Mouse (Mus musculus): Measurements from ENCODE around the gene 2200002J24Rik. TPM values are rescaled to one million over a fixed set of nuclear protein-coding genes. Genes with fewer than 3 reads are reported as not detected.
A peak's percentile ranks its signal among the peaks of the same experiment; 100 is the strongest.

2200002J24Rik gene
- total RNA-seq (2022): not detected

GRCm38 (mm10) chr7:30698589-30698988 is at the start of gene 2200002J24Rik:
Gene 2200002J24Rik (plus strand): TSS chr7:30698926.
- DNase-seq (ENCODE audit: low spot score in 2 of 2): no peak

GRCm38 (mm10) chr7:30649591-30650540 is 48.9 kb upstream of the 2200002J24Rik start, which contains the start of gene Rbm42:
Gene Rbm42 (minus strand): TSS chr7:30650317.
- peak; percentile 98 for DNase-seq (ENCODE audit: low spot score in 2 of 2)

- DNase-seq (ENCODE audit: low spot score in 2 of 2): peak; percentile 73 to 78
Observed at GRCm38 (mm10) chr7:30664529-30665200, 34.1 kb upstream of the 2200002J24Rik start, which contains the start of gene Haus5. Gene Haus5 (minus strand): TSS chr7:30664994.

DNA sequence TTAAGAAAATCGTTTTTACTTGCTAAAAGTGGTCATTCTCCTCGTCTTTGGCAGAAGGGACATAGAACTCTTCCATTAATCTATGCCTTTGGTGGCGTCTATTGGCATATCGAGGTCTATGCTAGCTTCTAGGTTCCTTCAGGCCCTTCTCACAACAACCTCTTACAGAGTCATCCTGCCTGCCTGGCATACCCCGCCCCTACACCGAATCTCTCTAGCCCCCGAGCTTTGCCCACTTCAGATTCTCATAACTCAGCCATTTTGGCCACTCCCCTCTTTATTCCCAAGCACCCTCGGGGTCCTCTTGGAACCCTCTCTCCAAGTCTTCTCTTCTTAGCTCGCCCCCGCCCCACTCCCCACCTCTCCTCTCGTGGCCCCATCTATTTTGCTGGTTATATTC is 33.4 kb upstream of the 2200002J24Rik start:
- DNase-seq (ENCODE audit: low spot score in 2 of 2): no peak

- DNase-seq (ENCODE audit: low spot score in 2 of 2): no peak
Observed at GRCm38 (mm10) chr7:30669229-30669628, 29.5 kb upstream of the 2200002J24Rik start.

DNA sequence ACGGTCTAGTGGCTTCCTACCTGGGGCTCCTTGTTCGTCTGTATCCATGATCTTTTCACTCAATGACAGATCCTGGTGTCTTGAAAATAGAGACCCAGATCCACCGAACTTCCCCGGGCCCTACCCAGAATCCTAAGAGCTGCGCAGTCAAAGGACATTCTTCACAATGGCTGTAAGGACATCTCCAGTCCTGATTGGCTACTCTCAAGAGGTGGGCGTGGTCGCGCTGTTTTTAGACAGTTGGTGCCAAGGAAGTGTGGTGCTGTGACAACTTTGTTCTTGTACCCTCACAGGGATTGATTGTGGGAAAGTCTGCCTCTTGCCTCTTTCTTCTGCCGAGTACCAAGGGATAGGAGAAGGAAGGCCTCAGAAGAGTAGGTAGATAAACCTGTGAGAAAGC is 27.2 kb upstream of the 2200002J24Rik start, which contains the start of gene Pmis2:
Gene Pmis2 (minus strand): TSS at position 126 of the 400 bp plus-strand sequence.
- DNase-seq (ENCODE audit: low spot score in 2 of 2): no peak

- peak; percentile 20 to 27 for DNase-seq (ENCODE audit: low spot score in 2 of 2)
Observed at GRCm38 (mm10) chr7:30678263-30678975, 20.3 kb upstream of the 2200002J24Rik start.

- peak; percentile 49 to 65 for DNase-seq (ENCODE audit: low spot score in 2 of 2)
Observed at GRCm38 (mm10) chr7:30681897-30682296, 16.8 kb upstream of the 2200002J24Rik start.

- DNase-seq (ENCODE audit: low spot score in 2 of 2): no peak
Observed at GRCm38 (mm10) chr7:30683425-30683824, 15.3 kb upstream of the 2200002J24Rik start.

- no peak for DNase-seq (ENCODE audit: low spot score in 2 of 2)
Observed at GRCm38 (mm10) chr7:30688325-30688724, 10.4 kb upstream of the 2200002J24Rik start.

GRCm38 (mm10) chr7:30698101-30698500 is 625 bp upstream of the 2200002J24Rik start:
- DNase-seq (ENCODE audit: low spot score in 2 of 2): no peak

DNA sequence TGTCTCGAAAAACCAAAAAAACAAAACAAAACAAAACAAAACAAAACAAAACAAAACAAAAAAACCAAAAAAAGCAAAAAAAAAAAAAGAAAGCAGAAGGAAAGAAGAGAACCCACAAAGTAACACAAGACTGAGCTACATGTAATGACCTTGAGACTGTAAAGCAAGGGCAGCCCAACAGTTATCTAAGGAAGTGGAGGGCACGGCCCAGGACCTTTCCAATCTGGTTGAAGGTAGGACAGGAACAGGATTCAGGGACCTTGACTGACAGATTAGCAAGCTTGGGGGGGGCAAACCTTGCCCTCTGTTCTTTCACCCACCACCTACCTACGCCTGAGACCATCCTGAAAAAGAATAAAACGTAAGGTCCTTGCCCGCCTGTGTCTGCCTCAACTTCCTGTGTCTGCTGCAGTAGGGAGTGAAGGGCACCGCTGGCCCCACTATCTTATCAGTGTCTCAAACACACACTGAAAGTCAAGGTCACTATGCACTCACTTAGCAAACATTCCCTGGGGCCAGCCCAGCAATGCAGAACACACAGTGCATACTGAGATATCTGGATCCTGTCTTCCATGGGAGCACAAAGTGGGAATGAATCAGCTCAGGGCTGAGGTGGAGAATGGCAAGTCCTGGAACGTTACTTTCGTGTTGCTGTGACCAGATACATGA is 7.6 kb downstream of the 2200002J24Rik start:
- no peak for DNase-seq (ENCODE audit: low spot score in 2 of 2)

DNA sequence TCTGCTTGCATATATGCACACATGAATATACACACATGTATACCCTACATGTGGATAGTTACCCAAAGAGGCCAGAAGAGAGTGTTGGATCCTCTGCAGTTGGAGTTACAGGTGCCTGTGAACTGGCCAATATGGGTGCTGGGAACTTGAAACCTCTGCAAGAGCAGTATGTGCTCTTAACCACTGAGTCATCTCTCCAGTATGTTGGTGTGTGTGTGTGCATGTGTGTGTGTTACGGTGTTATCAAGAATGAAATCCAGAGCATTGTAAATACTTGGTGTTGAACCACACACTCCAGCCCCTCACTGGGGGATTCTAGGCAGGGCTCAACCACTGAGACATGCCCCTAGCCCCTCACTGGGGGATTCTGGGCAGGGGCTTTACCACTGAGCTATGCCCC is 8.7 kb downstream of the 2200002J24Rik start:
- DNase-seq (ENCODE audit: low spot score in 2 of 2): no peak

- DNase-seq (ENCODE audit: low spot score in 2 of 2): no peak
Observed at GRCm38 (mm10) chr7:30711942-30712341, 13.2 kb downstream of the 2200002J24Rik start, which contains the start of gene Atp4a. Gene Atp4a (plus strand): TSS chr7:30712209.

DNA sequence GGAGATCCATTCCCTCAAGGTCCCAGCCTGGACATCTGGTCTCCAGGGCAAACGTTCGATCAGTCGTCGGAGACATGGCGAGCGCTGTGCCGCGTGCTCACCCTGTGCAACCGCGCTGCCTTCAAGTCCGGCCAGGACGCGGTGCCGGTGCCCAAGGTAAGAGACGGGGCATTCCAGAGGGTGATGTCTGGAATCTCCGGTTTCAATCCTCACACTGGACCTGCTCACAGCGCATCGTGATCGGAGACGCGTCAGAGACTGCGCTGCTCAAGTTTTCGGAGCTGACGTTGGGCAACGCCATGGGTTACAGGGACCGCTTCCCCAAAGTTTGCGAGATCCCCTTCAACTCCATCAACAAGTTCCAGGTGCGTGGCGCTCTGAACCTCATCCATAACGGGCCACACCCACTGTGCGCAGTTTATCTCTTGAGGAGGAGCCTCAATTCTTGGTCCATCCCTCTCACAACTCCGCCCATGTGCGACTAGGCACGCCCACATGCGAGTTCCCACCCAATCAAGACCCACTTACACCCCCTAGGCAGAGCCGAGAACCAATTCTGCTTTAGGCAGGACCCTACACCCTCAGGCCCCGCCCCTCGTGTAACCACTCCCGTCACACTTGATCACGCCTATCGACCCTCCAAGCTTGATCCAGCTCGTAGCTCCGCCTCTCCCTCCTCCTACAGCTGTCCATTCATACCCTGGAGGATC is 18.4 kb downstream of the 2200002J24Rik start:
- DNase-seq (ENCODE audit: low spot score in 2 of 2): peak in 1 of 2 experiments; percentile 25

GRCm38 (mm10) chr7:30717716-30718046 is 19.0 kb downstream of the 2200002J24Rik start:
- peak in 1 of 2 experiments; percentile 16 for DNase-seq (ENCODE audit: low spot score in 2 of 2)

DNA sequence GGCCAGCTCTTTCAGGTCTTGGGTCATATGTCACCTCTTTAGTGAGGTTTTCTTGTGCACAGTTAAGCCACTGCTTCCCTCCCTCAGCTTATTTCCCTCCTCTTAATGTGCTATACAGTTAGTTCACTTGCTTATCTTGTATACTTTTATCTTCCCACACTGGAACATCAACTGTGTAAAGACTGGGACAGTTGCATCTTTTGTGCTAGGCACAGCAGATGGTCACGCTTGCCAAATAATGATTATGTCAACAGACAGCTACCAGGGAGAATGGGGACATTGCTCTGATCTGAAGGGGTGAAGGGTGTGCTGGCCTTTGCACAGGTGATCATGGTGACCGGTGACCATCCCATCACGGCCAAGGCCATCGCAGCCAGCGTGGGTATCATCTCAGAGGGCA is 20.9 kb downstream of the 2200002J24Rik start:
- no peak for DNase-seq (ENCODE audit: low spot score in 2 of 2)

DNA sequence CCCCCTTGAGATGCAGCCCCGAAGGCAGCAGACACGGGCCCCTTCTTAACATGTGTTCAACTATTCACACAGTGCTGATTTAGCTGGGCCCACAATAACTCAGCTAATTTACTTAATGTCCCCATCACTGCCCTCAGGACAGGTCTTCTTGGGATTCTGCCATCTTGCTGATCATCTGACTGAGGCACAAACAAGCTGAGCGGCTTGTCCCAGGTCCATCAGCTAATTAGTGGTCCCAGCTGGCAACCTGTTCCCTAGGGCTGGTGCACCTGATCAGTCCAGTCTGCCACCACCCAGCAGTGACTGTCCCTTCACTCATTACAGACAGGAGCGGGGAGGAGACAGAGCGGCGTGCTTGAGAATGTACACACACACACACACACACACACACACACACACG is 22.6 kb downstream of the 2200002J24Rik start:
- DNase-seq (ENCODE audit: low spot score in 2 of 2): no peak

- DNase-seq (ENCODE audit: low spot score in 2 of 2): no peak
Observed at GRCm38 (mm10) chr7:30723274-30723953, 24.7 kb downstream of the 2200002J24Rik start.

- DNase-seq (ENCODE audit: low spot score in 2 of 2): no peak
Observed at GRCm38 (mm10) chr7:30728214-30728613, 29.5 kb downstream of the 2200002J24Rik start.

Data from gastrocnemius, adult 8-10 months (tissue).